Mouse (Mus musculus) hindbrain, embryonic 11.5 days (tissue): ENCODE results near the gene E130308A19Rik. TPM values are rescaled to one million over a fixed set of nuclear protein-coding genes. Genes with fewer than 3 reads are reported as not detected.

Source experiments
- ATAC-seq: fragments of 200-750 bp; cut with Nextera tagmentation; 2 replicates; pipeline ENCODE4 v1.8.0; 2017; ENCODE audit warnings: mild to moderate bottlenecking, moderate TSS enrichment, moderate library complexity; ENCODE audit not compliant: low FRiP score
- DNase-seq: peaks from one replicate; pipeline ENCODE4 v3.0.0-alpha.2; 2015; ENCODE audit warnings: low spot score
- H3K27ac ChIP-seq: fragments of 300-500 bp; sonication (generic); 2 replicates; pipeline ENCODE4 v1.5.1; 2014; ENCODE audit warnings: mild to moderate bottlenecking, low read depth, low read length
- H3K27me3 ChIP-seq: fragments of 300-500 bp; sonication (generic); 2 replicates; pipeline ENCODE4 v1.6.1; 2014; ENCODE audit warnings: mild to moderate bottlenecking, low read length, moderate library complexity, mixed read lengths; ENCODE audit not compliant: control insufficient read depth, insufficient read depth
- H3K36me3 ChIP-seq: fragments of 300-500 bp; sonication (generic); 2 replicates; pipeline ENCODE4 v1.6.1; 2014; ENCODE audit warnings: mild to moderate bottlenecking, low read length, moderate library complexity, mixed read lengths; ENCODE audit not compliant: control insufficient read depth, insufficient read depth
- H3K4me1 ChIP-seq: fragments of 300-500 bp; sonication (generic); replicated peaks from 2 replicates; pipeline ENCODE4 v1.6.1; 2014; ENCODE audit warnings: low read length, mixed read lengths; ENCODE audit not compliant: control insufficient read depth, insufficient read depth
- H3K4me2 ChIP-seq: fragments of 300-500 bp; sonication (generic); replicated peaks from 2 replicates; pipeline ENCODE4 v1.6.1; 2014; ENCODE audit warnings: mild to moderate bottlenecking, low read depth, low read length
- H3K4me3 ChIP-seq: fragments of 300-500 bp; sonication (generic); 2 replicates; pipeline ENCODE4 v1.5.1; 2014; ENCODE audit warnings: low read depth, low read length
- H3K9ac ChIP-seq: fragments of 300-500 bp; sonication (generic); 2 replicates; pipeline ENCODE4 v1.6.1; 2014; ENCODE audit warnings: low read depth, low read length
- H3K9me3 ChIP-seq: fragments of 300-500 bp; sonication (generic); 2 replicates; pipeline ENCODE4 v1.6.1; 2016; ENCODE audit warnings: low read length; ENCODE audit not compliant: control insufficient read depth
- WGBS: fragments of 180-500 bp; shearing (Covaris S2); extraction: QIAGEN DNeasy Blood & Tissue Kit; methylation state at CpG from one replicate; pipeline ENCODE4 v1.1.7; 2014; 5-methylcytosine and 5-hydroxymethylcytosine counted together
- polyA plus RNA-seq: library from polyadenylated mRNA; unstranded; fragments of >200 nt; fragmentation: Nextera tagmentation; extraction: Ambion mirVana; gene quantifications from 2 replicates; pipeline ENCODE4 v1.2.1, GENCODE M21; 2014

Gene E130308A19Rik
- polyA plus RNA-seq, 1 experiment from 2014 or later: 56.6 TPM

GRCm38 (mm10) chr4:59628255-59628654 is 2.2 kb downstream of the E130308A19Rik start:
- WGBS: 62% methylated on average over 4 of the region's 4 CpGs
- Histone ChIP-seq H3K4me1 (peaks cover 3% of the 10 kb centered on the region; the same call in 1 of the 2 replicates), H3K9ac (no peak overlapping the region; the same call in 1 of the 2 replicates), H3K4me2 (peak overlapping the region; percentile 27), H3K4me3 (0 out of 2 replicates have a peak overlapping the region, but pooled peaks have one; percentile 8), H3K36me3 (no peaks in the 10 kb centered on the region), H3K9me3 (no peaks in the 10 kb centered on the region), H3K27me3 (no peaks in the 10 kb centered on the region), H3K27ac (no peak overlapping the region)
- DNase-seq: no peak
- no peak for ATAC-seq

- ATAC-seq (peak; percentile 34), DNase-seq (peak; percentile 42)
- Histone ChIP-seq H3K4me2 (peak overlapping the region; percentile 25; the same call in 1 of the 2 replicates), H3K36me3 (no peaks in the 10 kb centered on the region), H3K9me3 (no peaks in the 10 kb centered on the region), H3K9ac (no peak overlapping the region), H3K4me3 (no peak overlapping the region), H3K4me1 (peaks cover 3% of the 10 kb centered on the region; the same call in 1 of the 2 replicates), H3K27me3 (no peaks in the 10 kb centered on the region), H3K27ac (peak overlapping the region; percentile 33; the same call in 1 of the 2 replicates)
- WGBS: 21% methylated on average over 7 of the region's 7 CpGs
These were observed 3.3 kb downstream of the E130308A19Rik start for GRCm38 (mm10) chr4:59629076-59629874.

- 56% methylated on average over 9 of the region's 9 CpGs for WGBS
- no peak overlapping the region for H3K4me3 ChIP-seq
- ATAC-seq: no peak
These were observed 4.1 kb downstream of the E130308A19Rik start for GRCm38 (mm10) chr4:59630122-59630521.

GRCm38 (mm10) chr4:59634532-59634931 is 8.5 kb downstream of the E130308A19Rik start:
- Histone ChIP-seq H3K36me3 (no peaks in the 10 kb centered on the region), H3K4me3 (no peak overlapping the region), H3K27me3 (no peaks in the 10 kb centered on the region), H3K27ac (no peak overlapping the region), H3K4me1 (no peaks in the 10 kb centered on the region), H3K9me3 (no peaks in the 10 kb centered on the region), H3K9ac (no peak overlapping the region), H3K4me2 (no peak overlapping the region)
- 50% methylated on average over 1 of the region's 1 CpGs for WGBS
- ATAC-seq (no peak), DNase-seq (no peak)

More at GRCm38 (mm10) chr4:59630122-59630521, 4.1 kb downstream of the E130308A19Rik start:
- Histone ChIP-seq H3K4me1 (peaks cover 3% of the 10 kb centered on the region; the same call in 1 of the 2 replicates), H3K4me2 (no peak overlapping the region), H3K27me3 (no peaks in the 10 kb centered on the region), H3K9me3 (no peaks in the 10 kb centered on the region), H3K27ac (no peak overlapping the region; the same call in 1 of the 2 replicates), H3K36me3 (no peaks in the 10 kb centered on the region), H3K9ac (no peak overlapping the region)
- no peak for DNase-seq

- no peak overlapping the region for H3K27ac ChIP-seq
- DNase-seq: no peak
- H3K4me3 ChIP-seq: no peak overlapping the region
- no peak overlapping the region for H3K9ac ChIP-seq
- ATAC-seq: no peak
- no peaks in the 10 kb centered on the region for H3K27me3 ChIP-seq
- H3K4me1 ChIP-seq: no peaks in the 10 kb centered on the region
- no peak overlapping the region for H3K4me2 ChIP-seq
- H3K36me3 ChIP-seq: no peaks in the 10 kb centered on the region
- H3K9me3 ChIP-seq: no peaks in the 10 kb centered on the region
These were observed 13.2 kb downstream of the E130308A19Rik start for GRCm38 (mm10) chr4:59639163-59639562.

GRCm38 (mm10) chr4:59640720-59641119 is 14.7 kb downstream of the E130308A19Rik start:
- Histone ChIP-seq H3K27ac (no peak overlapping the region), H3K9me3 (no peaks in the 10 kb centered on the region), H3K4me2 (no peak overlapping the region), H3K27me3 (no peaks in the 10 kb centered on the region), H3K36me3 (no peaks in the 10 kb centered on the region), H3K4me1 (no peaks in the 10 kb centered on the region), H3K9ac (no peak overlapping the region), H3K4me3 (no peak overlapping the region)
- WGBS: 94% methylated on average over 2 of the region's 2 CpGs
- DNase-seq (no peak), ATAC-seq (no peak)

GRCm38 (mm10) chr4:59642039-59642438 is 16.0 kb downstream of the E130308A19Rik start:
- Histone ChIP-seq H3K27ac (no peak overlapping the region), H3K9ac (no peak overlapping the region), H3K36me3 (no peaks in the 10 kb centered on the region), H3K4me1 (no peaks in the 10 kb centered on the region), H3K9me3 (no peaks in the 10 kb centered on the region), H3K4me2 (no peak overlapping the region), H3K4me3 (no peak overlapping the region), H3K27me3 (no peaks in the 10 kb centered on the region)
- no peak for DNase-seq
- no peak for ATAC-seq
- WGBS: 89% methylated on average over 3 of the region's 3 CpGs

GRCm38 (mm10) chr4:59642657-59643056 is 16.6 kb downstream of the E130308A19Rik start:
- H3K36me3 ChIP-seq: no peaks in the 10 kb centered on the region
- 93% methylated on average over 2 of the region's 2 CpGs for WGBS
- no peak overlapping the region for H3K27ac ChIP-seq
- H3K9me3 ChIP-seq: no peaks in the 10 kb centered on the region
- no peaks in the 10 kb centered on the region for H3K4me1 ChIP-seq
- H3K4me2 ChIP-seq: no peak overlapping the region
- DNase-seq (no peak), ATAC-seq (no peak)
- no peak overlapping the region for H3K4me3 ChIP-seq
- no peaks in the 10 kb centered on the region for H3K27me3 ChIP-seq
- H3K9ac ChIP-seq: no peak overlapping the region

GRCm38 (mm10) chr4:59644431-59644830 is 18.4 kb downstream of the E130308A19Rik start:
- no peak overlapping the region for H3K4me2 ChIP-seq
- no peaks in the 10 kb centered on the region for H3K4me1 ChIP-seq
- no peak for ATAC-seq
- no peak overlapping the region for H3K27ac ChIP-seq
- DNase-seq: no peak
- no peaks in the 10 kb centered on the region for H3K36me3 ChIP-seq
- no peak overlapping the region for H3K4me3 ChIP-seq
- WGBS: 87% methylated on average over 3 of the region's 3 CpGs
- H3K9ac ChIP-seq: no peak overlapping the region
- H3K9me3 ChIP-seq: no peaks in the 10 kb centered on the region
- H3K27me3 ChIP-seq: no peaks in the 10 kb centered on the region
